Mouse (Mus musculus): ENCODE results near the gene Olfr1151. TPM values are rescaled to one million over a fixed set of nuclear protein-coding genes. Genes with fewer than 3 reads are reported as not detected.

Olfr1151 gene
- polyA plus RNA-seq (2012; rRNA removed): not detected in 2 replicates

DNA sequence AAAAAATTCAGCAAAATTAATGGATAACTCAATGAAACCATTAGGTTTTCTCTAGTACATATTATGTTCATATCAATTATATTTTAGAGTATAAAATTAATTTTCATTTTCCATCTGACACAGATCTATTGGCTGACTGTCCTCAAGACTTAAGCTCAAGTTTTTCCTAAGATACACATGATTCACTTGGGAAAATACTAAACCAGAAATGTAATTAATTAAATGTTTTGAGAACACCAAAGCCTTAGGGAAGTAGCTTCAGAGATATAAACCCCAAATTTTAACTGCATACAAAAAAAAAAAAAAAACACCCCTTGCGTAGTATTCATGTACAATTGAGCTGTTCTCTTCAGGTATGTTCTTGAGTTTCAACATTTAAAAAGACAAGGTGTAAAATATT, at the start of gene Olfr1151:
Gene Olfr1151 (plus strand): TSS at position 301 of the 400 bp plus-strand sequence.

DNA sequence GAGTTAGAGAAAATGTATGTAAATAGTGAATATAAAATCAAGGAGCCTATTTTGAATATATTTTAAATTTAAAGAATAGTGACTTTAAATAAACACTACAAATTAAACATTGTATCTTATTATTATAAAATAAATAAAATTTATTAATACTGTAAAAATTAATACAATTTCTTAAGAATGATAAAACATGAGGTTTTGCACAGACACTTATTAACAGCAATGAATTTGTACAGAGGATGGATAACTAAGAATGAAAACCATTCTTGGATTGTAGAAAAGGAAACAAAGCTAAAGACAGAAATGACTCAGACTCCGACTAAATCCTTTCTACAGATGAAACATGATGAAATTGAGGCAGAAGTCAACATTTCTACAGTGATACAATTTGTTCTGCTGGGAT, 46.1 kb upstream of the Olfr1151 start, which contains the start of gene Olfr1145:
Gene Olfr1145 (plus strand): TSS at position 301 of the 400 bp plus-strand sequence.

DNA sequence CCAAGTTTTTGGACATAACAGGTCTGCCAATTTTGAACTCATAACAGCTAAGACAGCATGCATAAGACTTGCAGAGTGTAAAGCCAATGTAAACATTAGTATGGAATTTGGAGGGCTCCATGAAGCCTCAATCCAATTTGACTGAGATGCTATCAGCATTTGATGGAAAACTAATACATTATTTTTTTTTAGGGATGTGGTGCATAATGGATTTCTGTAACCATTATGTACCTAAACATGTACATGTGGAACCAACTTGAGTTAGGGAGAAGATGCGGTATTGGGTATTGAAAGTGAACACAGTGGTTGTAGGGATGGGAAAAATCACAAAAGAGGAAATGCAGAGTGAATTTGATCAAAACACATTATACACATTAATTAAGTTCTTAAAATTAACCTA, 25.4 kb upstream of the Olfr1151 start, which contains the start of gene Olfr1148:
Gene Olfr1148 (plus strand): TSS at position 301 of the 400 bp plus-strand sequence.

DNA sequence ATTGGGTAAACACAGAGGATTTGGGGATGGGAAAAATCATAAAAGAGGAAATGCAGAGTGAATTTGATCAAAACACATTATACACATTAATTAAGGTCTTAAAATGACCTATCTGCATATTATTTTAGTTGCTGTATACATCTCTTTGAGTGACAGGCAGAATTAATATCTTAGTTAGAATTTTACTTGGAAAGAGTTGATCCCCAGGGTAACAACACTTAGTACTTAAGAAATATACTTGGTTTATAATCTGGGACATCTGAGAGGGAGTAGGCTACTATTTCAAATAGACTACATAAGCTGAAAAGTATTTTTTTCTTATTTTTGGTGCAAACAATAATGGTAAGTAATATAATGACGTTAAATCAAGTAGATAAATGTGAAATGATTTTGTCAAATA, 12.0 kb upstream of the Olfr1151 start, which contains the start of gene Olfr1150-ps1:
Gene Olfr1150-ps1 (plus strand): TSS at position 301 of the 400 bp plus-strand sequence.

DNA sequence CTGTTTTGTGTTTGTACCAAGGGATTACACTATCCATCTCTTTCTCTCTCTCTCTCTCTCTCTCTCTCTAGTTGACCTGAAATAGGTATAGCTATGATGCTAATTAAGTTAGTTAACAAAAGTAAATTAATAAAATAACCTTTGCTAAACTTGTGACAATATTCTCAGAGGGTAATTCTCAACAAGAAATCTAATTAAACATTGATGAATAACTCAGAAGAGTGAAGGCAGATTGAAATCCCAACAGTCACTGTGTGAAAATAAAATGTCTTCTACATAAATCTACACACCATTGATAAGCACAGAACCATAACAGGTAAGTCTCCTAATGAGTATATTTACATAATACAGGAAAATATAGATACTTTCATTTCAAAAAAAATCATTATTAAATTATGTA, 10.5 kb downstream of the Olfr1151 start, which contains the start of gene Olfr1152:
Gene Olfr1152 (plus strand): TSS at position 301 of the 400 bp plus-strand sequence.

DNA sequence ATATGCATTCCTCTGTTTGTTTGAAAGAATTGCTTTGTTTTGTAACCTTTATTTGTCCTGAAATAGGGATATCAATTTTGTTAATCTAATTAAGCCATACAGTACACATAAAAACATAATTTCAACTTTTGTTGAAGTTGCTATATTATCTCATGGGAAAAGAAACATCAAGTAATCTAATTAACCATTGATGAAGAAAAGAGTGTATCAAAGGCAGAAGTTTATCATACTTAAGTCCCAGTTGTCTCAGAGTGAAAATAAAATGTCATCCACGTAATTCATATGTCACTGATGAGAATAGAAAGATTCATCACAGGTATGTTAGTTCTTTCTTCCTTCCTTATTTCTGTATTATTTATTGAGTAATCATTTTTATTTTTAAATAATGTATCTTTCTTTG, 39.0 kb downstream of the Olfr1151 start, which contains the start of gene Olfr1153:
Gene Olfr1153 (plus strand): TSS at position 301 of the 400 bp plus-strand sequence.

DNA sequence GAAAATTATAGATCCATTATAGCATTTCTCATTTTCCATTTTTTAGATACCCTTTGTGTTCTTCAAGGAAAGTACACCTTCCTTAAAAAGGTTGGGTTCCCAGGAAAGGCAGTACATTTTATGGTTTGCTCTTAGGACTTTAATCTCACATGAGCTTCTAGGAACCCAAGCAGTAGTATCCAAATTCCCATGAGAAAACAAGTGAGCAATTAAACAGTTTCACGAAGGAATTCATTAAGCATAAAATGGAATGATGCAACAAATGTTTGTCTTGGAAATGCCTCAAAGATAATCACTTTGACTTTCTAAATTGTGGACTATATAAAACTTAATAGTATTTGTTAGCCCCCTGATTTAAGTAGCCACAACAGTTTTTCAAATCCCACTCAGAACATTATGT, 49.4 kb downstream of the Olfr1151 start, which contains the start of gene Olfr1154:
Gene Olfr1154 (minus strand): TSS at position 101 of the 400 bp plus-strand sequence.

Other genes with a start within 250 kb of the Olfr1151 start
- not detected in 2 replicates for gene Olfr1130, start 249.7 kb upstream of the Olfr1151 start, polyA plus RNA-seq (2012; rRNA removed)
- gene Olfr1131, start 228.8 kb upstream of the Olfr1151 start, polyA plus RNA-seq (2012; rRNA removed): not detected in 2 replicates
- not detected in 2 replicates for gene Olfr1132, start 218.3 kb upstream of the Olfr1151 start, polyA plus RNA-seq (2012; rRNA removed)
- not detected in 2 replicates for gene Olfr1133, start 208.5 kb upstream of the Olfr1151 start, polyA plus RNA-seq (2012; rRNA removed)
- not detected in 2 replicates for gene Olfr1134, start 197.4 kb upstream of the Olfr1151 start, polyA plus RNA-seq (2012; rRNA removed)
- gene Olfr1135, start 182.2 kb upstream of the Olfr1151 start, polyA plus RNA-seq (2012; rRNA removed): not detected in 2 replicates
- not detected in 2 replicates for gene Olfr1136, start 161.9 kb upstream of the Olfr1151 start, polyA plus RNA-seq (2012; rRNA removed)
- gene Olfr1137, start 142.7 kb upstream of the Olfr1151 start, polyA plus RNA-seq (2012; rRNA removed): not detected in 2 replicates
- gene Olfr1138, start 115.9 kb upstream of the Olfr1151 start, polyA plus RNA-seq (2012; rRNA removed): not detected in 2 replicates
- not detected in 2 replicates for gene Olfr1140, start 112.1 kb upstream of the Olfr1151 start, polyA plus RNA-seq (2012; rRNA removed)
- not detected in 2 replicates for gene Olfr1141, start 101.9 kb upstream of the Olfr1151 start, polyA plus RNA-seq (2012; rRNA removed)
- not detected in 2 replicates for gene Olfr152, start 76.4 kb upstream of the Olfr1151 start, polyA plus RNA-seq (2012; rRNA removed)
- gene Olfr1143, start 55.3 kb upstream of the Olfr1151 start, polyA plus RNA-seq (2012; rRNA removed): not detected in 2 replicates
- gene Olfr1145, start 46.0 kb upstream of the Olfr1151 start, polyA plus RNA-seq (2012; rRNA removed): not detected in 2 replicates
- not detected in 2 replicates for gene Olfr1148, start 25.3 kb upstream of the Olfr1151 start, polyA plus RNA-seq (2012; rRNA removed)
- gene Olfr1150-ps1, start 11.9 kb upstream of the Olfr1151 start, polyA plus RNA-seq (2012; rRNA removed): not detected in 2 replicates
- not detected in 2 replicates for gene Olfr1152, start 10.6 kb downstream of the Olfr1151 start, polyA plus RNA-seq (2012; rRNA removed)
- gene Olfr1153, start 39.1 kb downstream of the Olfr1151 start, polyA plus RNA-seq (2012; rRNA removed): not detected in 2 replicates
- not detected in 2 replicates for gene Olfr1154, start 49.3 kb downstream of the Olfr1151 start, polyA plus RNA-seq (2012; rRNA removed)
- not detected in 2 replicates for gene Olfr1155, start 89.3 kb downstream of the Olfr1151 start, polyA plus RNA-seq (2012; rRNA removed)
- gene Olfr1156, start 97.2 kb downstream of the Olfr1151 start, polyA plus RNA-seq (2012; rRNA removed): not detected in 2 replicates
- not detected in 2 replicates for gene Olfr1157, start 112.4 kb downstream of the Olfr1151 start, polyA plus RNA-seq (2012; rRNA removed)
- gene Olfr74, start 118.8 kb downstream of the Olfr1151 start, polyA plus RNA-seq (2012; rRNA removed): not detected in 2 replicates
- not detected in 2 replicates for gene Olfr1158, start 134.3 kb downstream of the Olfr1151 start, polyA plus RNA-seq (2012; rRNA removed)
- not detected in 2 replicates for gene Olfr1160, start 152.4 kb downstream of the Olfr1151 start, polyA plus RNA-seq (2012; rRNA removed)
- not detected in 2 replicates for gene Olfr1161, start 166.9 kb downstream of the Olfr1151 start, polyA plus RNA-seq (2012; rRNA removed)
- not detected in 2 replicates for gene Olfr73, start 181.8 kb downstream of the Olfr1151 start, polyA plus RNA-seq (2012; rRNA removed)
- not detected in 2 replicates for gene Olfr1162, start 195.3 kb downstream of the Olfr1151 start, polyA plus RNA-seq (2012; rRNA removed)
- gene Olfr1163, start 216.0 kb downstream of the Olfr1151 start, polyA plus RNA-seq (2012; rRNA removed): not detected in 2 replicates
- gene Olfr1164, start 238.1 kb downstream of the Olfr1151 start, polyA plus RNA-seq (2012; rRNA removed): not detected in 2 replicates